Mouse (Mus musculus): ENCODE measurements around the gene Serinc3. TPM values are rescaled to one million over a fixed set of nuclear protein-coding genes. Genes with fewer than 3 reads are reported as not detected.
"Not testable (repeated sequence)": the region's sequence is repeated elsewhere in the genome, so short reads cannot be mapped to it uniquely, and the experiment has no call there.

The Serinc3 gene
- 100 to 1,000 TPM; 209 to 218 TPM for total RNA-seq (2021)
- long read RNA-seq, experiment 1, transcript Serinc3-201 (10 exons, 3,683 nt), result major isoform, 224 of 247 reads
- long read RNA-seq, experiment 1, partial matches to known transcripts, result 19 of 247 reads
- long read RNA-seq, experiment 1, other reads (novel, unspliced or antisense), result 4 of 247 reads
- long read RNA-seq, experiment 2, transcript Serinc3-201 (10 exons, 3,683 nt), result major isoform, 242 of 271 reads
- long read RNA-seq, experiment 2, partial matches to known transcripts, result 18 of 271 reads
- long read RNA-seq, experiment 2, other reads (novel, unspliced or antisense), result 11 of 271 reads

DNA sequence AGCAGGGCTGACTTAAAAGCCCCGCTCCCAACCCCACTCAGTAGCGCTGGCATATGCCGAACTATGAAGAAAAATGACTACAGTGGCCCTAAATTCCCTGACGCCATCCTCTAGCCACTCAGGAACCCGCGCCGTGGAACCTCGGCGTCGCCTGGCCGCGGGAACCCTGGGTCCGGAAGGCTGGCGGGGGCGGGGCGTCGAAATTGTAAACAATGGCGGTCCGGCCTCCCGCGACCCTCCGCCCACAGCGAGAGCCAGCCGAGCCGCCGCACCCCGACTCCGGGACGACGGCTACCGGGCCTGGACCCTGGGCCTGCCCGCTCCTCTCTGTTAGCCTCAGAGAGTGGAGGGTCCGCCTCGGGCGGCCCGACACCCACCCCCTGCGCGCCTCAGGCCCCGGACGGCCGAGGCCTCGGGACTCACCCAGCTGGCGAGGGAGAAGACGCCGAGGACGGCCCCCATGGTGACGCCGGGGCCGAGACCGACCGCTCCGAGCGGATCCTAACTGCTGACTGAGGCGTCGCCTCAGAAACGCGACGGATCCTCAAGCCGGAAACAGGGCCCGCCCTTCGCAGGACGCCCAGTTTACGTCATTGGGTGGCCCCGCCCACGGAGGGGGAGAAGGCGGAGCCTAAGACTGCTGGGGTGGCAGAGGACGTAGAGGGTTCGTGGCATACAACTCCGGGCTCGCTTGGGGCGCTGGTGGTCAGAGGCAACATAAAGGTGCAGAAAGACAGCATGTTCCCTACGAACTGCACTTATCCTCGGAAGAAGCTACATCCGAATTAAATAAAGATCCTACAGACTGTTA, at the start of gene Serinc3:
TSS of gene Serinc3 (minus strand) at position 557 of the 811 bp plus-strand sequence.
- peak; percentile 97 to 98 for DNase-seq (ENCODE audit: low spot score in 2 of 2)

DNA sequence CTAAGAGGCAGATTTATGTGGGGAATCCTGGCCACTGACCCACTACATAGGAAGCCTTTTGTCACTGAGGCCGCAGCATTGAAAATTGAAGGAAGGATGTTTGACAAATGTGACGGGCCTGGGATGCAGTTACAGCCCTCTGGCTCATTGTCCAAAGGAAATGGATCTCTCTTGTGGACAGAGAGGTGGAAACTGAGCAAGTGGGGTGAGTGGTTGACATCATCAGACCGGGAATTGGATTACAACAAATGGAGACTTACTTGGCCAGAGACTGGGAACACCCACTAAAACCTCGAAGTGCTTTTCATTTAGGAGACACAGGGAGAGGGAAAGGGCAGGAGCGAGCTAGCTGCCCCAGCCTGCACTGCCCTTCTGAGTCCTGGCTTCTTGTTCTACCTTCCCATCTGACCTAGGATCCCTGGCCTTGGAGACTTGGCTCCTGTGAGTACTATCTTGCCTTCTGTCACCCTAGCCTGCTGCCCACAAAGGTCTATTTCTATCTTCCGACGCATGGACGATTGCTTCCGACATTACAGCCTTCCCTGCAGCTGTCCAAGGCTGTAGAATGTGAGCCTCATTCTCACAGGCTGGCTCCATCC, 48.9 kb upstream of the Serinc3 start:
- DNase-seq (ENCODE audit: low spot score in 2 of 2), result no peak

DNA sequence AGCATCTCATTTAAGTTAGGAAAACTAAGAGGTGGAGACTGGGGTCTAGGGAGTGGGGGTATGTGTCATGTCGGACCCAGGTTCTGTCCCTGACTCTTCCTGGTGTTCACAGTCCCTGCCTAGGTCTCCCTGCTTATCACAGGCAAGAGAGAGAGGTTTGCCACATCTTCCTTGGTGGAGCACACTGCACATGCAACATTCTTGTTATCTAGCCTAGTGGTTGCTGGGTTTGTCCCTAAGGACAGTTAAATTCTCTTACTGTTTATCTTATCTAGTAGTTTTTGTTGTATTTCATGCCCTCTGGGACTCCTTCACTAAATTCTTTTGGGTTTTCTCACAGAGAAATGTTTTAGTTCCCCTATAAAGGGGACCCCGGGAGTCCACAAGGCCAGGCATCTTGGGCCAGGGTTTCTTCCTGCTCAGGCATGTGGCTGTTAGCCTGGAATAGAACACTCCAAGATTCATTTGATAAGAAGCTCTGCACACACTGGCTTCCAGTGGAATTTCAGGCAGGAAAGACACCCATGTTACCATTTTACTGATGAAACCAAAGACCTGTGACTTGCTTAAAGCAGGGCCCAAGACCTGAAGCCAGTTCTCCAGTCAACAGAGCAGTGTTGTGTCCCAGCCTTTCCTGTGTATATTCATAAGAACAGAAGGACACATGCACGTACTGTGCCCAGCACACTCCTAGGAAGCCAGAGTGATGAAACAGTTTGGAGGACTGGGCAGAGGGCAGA, 48.1 kb upstream of the Serinc3 start:
- DNase-seq (ENCODE audit: low spot score in 2 of 2), result no peak

DNA sequence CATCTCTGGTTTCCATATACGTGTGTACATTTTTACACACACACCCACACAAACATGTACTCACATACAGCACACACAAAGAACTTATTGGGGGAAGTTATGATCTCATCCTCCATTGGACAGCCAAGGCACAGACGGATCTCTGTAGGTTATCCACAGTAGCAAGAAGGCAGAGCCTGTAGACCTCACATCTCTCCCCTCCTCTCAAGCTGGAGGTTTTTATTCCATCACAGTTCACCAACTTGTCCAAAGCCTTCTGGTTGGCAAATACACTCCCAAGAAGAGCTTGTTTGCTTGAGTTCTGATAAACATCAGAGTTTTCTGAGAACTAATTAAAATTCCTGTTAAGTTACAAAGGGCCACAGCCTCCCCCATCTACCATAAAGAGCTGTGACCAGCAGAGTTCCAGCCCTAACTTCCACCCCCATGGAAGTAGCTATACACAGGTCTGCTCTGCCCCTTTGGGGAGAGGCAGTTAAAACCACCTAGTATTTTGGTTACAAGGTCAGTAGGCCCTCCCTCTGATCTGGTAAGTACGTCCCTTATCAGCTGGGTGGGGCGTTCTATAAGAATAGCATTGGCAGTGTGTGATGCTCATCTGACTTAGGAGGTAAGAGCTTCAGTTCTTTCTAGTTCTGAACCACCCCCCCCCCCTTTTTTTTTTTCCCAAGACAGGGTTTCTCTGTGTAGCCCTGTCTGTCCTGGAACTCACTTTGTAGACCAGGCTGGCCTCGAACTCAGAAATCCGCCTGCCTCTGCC, 47.1 kb upstream of the Serinc3 start:
- DNase-seq (ENCODE audit: low spot score in 2 of 2), result no peak

DNA sequence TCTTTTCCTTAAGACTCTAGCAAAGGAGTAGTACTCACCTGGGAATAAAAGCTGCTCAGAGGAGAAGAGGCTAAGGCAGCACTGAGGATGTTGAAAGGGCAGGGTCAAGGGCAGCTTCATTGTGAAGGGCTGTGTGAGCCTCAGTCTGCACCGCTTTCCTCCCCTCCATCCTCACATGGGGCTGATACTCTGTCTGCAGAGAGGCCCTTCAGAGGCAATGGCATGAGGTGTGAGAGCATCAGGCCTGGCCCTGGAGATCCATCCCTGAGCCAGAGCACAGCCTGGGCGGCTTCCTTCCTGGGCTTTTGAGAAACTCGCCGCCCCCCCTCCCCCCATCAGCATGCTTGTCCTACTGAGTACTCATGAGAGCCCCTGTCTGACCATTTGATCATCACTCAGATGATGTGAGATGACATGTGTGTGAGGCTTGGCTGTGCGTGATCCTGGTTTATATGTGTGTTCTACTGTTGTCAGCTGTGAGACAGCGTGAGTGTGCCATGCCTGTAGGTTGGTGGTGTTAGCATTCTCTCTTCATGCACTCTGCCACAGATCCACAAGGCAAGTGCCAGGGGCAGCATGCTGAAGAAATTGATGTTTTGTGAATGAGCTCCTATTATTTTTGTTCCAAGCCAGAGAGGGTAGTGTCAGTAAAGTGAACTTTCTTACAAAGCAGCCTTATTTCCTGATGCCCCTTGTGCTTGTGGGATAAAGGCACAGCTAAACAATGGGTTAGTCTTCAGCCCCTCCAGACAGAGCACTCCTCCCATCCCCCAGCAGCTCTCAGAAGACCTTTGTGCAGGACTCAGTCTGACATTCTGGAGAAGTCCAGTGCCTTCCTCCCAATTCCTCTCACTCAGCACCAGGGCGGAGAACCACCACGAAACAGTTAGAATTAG, 45.7 kb upstream of the Serinc3 start:
- no peak for DNase-seq (ENCODE audit: low spot score in 2 of 2)

DNA sequence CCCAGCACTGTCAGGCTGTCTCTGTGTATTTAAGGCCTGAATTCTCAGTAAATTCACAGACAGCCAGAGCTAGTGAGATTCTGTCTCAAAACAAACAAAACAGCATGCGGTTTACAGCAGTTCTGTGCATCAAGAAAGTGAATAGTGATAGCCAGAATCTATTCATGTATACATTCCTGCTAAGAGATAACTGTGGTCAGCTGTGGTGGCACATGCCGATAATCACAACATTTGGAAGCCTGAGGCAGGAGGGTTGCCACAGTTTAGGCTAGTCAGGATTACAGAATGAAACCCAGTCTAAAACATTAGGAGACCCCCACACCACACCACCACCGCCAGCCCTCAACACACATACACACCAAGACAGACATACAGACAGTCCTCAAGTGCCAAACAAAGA, 44.8 kb upstream of the Serinc3 start:
- DNase-seq (ENCODE audit: low spot score in 2 of 2), result no peak

DNA sequence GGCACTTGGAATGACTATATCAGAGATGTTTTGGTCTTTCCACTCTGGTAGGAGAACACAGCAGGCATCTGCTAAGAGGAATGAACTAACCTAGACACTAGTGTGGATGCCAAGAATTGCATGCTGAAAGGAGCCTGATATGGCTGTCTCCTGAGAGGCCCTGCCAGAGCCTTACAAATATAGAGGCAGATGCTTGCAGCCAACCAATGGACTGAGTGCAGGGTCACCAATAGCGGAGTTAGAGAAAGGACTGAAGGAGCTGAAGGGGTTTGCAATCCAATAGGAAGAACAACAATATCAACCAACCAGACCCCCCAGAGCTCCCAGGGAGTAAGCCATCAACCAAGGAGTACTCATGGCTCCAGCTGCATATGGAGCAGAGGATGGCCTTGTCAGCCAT, 43.4 kb upstream of the Serinc3 start:
- not testable (repeated sequence) for DNase-seq (ENCODE audit: low spot score in 2 of 2)

DNA sequence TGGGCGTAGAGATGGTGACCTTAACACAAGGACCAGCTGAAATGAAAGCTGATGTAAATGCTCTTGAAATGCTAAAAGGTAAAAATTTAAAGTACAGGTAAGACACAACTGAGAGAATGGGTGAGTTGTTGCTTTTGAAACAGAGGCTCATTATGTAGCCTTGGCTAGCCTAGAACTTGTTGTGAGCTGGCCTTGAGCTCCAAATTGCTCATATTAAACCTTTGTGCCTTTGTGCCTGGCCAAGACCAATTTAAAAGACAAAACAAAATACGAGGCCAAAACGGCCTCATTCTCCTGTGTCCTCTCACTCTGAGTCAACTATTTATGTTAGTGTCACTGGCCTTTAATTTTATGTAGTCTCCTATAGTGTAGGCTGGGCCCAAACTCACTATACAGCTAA, 42.0 kb upstream of the Serinc3 start:
- no peak for DNase-seq (ENCODE audit: low spot score in 2 of 2)

DNA sequence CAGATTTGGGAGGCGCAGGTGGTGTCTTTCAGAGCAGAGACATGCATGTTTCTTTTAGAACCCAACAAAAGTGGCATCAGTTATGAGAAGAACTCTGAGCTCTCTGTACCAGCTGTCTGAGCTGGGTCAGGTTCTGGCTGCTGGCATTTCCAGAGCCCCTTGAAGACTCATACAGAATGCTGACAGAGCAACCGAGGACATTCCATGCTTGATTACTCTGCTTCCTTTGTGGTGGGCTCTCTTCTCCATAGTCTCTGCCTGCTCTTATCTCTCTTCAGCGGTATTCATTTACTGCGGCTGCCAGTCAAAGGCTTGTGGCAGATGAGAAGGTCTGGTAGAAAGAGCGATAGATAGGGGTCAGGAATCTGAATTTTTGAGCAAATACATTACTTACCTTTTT, 41.3 kb upstream of the Serinc3 start:
- DNase-seq (ENCODE audit: low spot score in 2 of 2), result no peak

DNA sequence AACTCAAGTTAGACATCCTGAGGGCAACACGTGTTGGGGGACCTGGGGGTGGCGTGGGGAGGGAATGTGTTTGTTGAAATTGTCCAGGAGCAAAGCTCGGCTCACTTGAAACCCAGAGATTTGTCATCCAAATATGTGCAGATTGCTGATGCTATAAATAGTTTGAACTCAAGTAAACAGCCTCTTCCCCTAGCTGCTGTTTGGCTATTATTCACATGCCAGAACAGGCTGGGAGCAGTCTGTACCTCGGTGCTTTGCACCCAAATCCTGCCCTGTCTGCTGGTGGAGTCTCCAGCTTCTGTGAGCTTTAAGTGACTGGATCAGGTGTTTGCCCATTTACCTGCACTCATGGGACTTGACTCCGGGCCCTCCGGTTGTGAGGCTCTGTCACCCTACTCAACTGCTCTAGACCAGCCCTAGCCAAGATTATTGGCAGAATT, 40.9 kb upstream of the Serinc3 start:
- peak; percentile 67 to 75 for DNase-seq (ENCODE audit: low spot score in 2 of 2)

DNA sequence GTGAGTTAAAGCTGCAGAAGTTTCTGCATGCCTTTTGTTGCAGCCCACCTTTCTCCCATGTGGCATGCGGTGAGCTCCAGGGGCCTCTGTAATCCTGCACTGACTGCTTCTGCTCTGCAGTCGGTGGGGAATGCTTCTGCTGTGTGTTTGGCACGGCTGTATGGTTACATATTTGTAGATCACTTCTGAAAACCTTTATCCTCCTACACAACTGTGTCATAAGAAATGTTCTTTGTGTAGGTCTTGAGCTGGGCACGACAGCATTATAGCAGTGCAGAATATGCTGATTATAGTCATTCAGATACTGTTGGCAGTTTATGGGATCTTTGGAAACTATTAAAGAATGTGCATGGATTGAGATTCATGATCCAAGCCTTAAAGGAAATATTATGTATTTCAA, 40.4 kb upstream of the Serinc3 start:
- no peak for DNase-seq (ENCODE audit: low spot score in 2 of 2)

DNA sequence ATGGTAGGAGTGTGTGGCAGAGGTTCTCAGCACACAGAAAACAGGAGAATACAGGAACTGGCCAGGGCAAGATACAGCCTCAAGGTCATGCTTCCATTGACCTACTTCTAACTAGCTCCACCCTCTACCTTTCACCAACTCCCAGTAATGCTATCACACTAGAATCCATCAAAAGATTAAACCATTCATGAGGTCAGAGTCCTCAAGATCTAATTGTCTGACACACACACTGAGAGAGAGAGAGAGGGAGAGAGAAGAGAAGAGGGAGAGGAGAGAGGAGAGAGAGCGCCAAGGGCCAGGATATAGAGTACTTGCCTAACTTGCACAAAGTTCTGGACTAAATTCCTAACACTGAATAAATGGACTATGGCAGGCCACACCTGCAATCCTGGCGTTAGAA, 37.4 kb upstream of the Serinc3 start:
- DNase-seq (ENCODE audit: low spot score in 2 of 2), result no peak

DNA sequence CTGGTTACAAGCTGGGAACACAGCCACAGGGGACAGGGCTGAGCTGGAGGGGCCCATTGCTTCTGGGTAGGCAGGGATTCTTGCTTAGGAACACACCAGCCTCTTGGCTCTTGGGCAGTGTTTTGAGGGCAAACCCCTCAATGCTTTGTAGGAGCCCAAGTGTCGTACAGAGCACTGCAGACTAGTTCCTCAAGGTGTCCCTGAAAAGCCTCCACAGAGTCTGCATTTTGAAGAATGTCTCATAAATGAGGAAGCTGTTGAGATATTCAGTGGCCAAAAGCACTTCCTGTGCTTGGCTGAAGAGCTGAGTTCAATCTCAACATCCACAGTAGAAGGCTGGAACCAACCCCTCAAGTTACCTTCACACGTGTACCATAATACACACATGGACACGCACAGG, 31.8 kb upstream of the Serinc3 start:
- DNase-seq (ENCODE audit: low spot score in 2 of 2), result no peak

DNA sequence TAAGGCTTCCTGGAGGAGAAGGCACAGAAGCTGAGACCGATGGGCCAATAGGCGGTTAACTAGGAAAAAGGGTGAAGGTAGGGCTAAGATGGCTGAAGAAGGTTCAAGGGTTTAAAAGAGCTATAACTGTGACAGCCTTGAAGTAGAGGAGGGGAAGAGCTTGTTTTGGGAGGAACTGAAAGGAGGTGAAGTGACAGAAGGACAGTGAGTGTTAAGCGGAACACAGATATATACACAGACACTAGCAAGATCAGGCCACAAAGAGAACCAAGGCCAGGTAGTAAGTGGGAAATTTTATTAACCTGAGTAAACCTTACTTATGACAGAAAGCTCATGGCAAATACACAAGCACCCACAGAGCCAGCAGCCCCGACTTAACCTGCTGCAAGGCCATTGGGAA, 31.4 kb upstream of the Serinc3 start:
- DNase-seq (ENCODE audit: low spot score in 2 of 2), result no peak

DNA sequence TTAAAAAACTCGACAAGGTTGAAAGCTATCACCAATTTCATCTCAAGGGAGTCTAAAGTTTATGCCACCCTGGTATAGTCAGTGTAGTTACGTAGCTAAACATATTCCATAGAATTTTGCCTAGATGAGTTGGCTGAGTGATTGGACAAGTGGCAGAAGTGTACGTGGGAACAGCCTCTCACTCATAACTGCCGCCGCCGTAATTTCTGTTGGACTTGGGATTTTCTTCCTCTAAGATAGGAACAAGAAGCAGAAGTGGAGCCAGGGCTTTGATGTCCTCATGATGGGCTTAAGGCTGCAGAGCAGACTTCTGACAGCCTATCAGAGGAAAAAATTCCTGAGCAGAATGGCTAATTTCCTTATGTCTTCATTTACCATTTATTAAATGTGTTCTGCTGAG, 30.7 kb upstream of the Serinc3 start:
- DNase-seq (ENCODE audit: low spot score in 2 of 2), result no peak

DNA sequence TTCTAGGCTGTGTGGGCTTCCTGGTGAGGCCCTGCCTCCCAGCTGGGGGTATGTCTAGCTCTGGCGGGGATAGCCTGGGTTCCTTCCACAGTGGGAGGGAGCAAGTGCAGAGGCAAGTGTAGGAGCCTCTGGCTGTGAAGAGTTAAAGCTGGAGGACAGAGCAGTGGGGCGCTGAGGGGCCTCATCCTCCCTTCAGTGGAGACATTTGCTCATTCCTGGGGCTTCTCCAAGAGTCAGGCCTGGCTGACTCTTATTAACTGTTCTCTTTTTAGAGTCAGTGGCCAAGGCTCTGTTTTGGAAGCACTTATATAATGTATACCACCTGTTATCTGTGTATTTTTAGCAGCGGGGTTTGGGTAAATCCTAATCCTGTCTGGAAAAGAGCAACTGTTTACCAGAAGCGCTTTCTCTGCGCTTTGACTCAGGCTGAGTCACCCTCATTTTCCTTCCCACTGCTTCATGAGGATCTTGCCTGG, 30.3 kb upstream of the Serinc3 start:
- no peak for DNase-seq (ENCODE audit: low spot score in 2 of 2)

DNA sequence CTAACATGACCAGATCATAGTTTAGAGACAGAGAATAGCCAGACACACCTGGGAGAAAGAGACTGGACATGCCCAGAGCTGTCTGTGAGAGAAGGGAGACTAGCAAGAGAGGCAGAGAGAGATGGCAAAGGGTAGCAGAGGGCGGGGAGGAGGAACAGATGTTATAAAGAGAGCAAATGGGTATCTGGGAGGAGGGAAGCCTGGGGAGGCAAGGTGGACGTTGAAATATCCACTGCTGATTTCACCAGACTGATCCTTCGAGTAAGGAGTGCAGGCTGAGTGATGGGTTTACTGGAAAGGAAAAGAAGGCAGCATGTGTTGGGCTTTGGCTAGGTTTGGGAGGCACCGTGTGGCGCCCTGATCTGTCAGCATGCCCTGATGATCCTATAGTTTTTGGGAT, 29.5 kb upstream of the Serinc3 start:
- no peak for DNase-seq (ENCODE audit: low spot score in 2 of 2)

DNA sequence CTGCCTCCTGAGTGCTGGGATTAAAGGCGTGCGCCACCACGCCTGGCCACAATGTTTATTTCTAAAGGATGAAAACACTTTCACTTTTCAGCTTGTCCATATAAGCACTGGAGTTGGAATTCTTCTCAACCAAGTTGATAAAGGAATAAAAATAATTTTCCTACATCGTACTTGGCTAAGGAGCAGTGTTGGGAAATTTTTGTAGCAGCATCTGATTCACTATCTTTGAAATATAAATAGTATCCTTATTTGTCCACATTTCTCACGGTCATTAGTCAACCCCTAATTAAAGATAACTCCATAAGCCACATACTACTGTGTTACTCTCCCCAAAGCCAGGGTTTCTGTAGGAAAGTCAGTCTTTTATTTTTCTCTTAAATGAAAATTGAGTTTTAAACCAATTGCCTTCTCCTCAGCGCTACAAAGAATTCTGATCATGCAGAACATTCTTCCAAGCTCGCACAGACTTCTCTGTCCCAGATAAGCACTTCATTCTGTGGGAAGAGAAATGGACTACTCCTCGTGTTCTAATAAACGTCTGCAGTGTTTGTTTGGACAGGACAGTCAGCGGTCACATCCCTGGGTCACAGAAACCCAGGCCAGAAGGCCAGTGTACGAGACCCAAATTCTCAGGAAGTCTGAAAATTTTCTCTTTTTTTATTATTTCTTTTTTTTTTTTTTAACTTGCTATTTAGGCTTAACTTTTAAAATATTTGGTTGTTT, 26.1 kb upstream of the Serinc3 start:
- no peak for DNase-seq (ENCODE audit: low spot score in 2 of 2)

DNA sequence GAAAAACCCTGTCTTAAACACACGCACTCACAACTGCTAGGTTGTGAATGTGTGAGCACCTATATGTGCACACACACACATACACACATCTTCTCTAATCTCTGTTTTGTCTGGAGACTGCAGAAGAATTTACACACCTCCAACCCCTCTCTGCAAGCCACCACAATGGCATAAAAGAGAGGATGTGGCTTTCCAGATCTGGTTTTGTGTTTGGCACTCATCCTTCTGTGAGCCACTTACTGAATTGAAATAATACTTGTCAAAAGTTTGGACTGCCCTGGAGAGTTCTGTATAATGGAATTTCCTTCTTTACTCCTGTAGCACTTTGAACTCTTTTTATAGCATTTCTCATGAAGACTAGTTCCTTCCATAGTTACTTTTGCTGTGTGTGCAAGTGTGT, 22.1 kb upstream of the Serinc3 start:
- no peak for DNase-seq (ENCODE audit: low spot score in 2 of 2)
